Mouse (Mus musculus): ENCODE measurements around the gene Trim11. TPM values are rescaled to one million over a fixed set of nuclear protein-coding genes. Genes with fewer than 3 reads are reported as not detected.

Gene Trim11
- 20.4 TPM in 2 replicates for polyA plus RNA-seq (2014; fragmentation: Nextera tagmentation; extraction: Ambion mirVana)

DNA sequence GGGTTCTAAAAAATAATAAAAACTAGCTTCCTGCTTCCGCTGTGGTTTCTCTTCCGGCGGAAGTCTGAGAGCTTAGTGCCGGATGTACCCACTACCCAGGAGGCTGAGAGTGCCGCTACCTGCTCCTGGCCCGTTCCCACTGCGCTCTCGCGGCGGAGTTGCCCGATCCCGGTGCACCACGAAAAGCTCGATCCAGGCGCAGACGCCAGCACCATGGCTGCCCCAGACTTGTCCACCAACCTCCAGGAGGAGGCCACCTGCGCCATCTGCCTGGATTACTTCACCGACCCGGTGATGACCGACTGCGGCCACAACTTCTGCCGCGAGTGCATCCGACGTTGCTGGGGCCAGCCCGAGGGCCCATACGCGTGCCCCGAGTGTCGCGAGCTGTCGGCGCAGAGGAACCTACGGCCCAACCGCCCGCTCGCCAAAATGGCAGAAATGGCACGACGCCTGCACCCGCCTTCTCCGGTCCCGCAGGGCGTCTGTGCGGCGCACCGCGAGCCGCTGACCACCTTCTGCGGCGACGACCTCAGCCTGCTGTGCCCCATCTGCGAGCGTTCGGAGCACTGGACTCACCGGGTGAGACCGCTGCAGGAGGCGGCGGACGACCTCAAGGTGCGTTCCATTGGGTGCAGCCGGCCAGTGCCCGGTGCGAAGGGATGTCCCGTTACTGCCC lies at the start of gene Trim11:
Gene Trim11 (plus strand): TSS at position 67 of the 679 bp plus-strand sequence.
- Histone ChIP-seq H3K27ac (ENCODE audit: low read depth, low read length) (peak within 1 kb of the TSS; percentile 71), H3K4me1 (ENCODE audit: control insufficient read depth, insufficient read depth, low read length) (peaks cover 28% of the 10 kb centered on the region), H3K9ac (replicated peaks; ENCODE audit: low read depth, low read length) (peak within 1 kb of the TSS; percentile 80), H3K9me3 (ENCODE audit: control insufficient read depth, low read length) (no peaks in the 10 kb centered on the region), H3K4me2 (ENCODE audit: low read depth, low read length) (peak within 1 kb of the TSS; percentile 100), H3K27me3 (ENCODE audit: control insufficient read depth, insufficient read depth, low read length) (no peaks in the 10 kb centered on the region), H3K4me3 (ENCODE audit: low read depth, low read length) (peak within 1 kb of the TSS; percentile 98), H3K36me3 (ENCODE audit: control insufficient read depth, insufficient read depth, low read length) (peaks cover 11% of the 10 kb centered on the region)
- peak; percentile 79 for ATAC-seq (ENCODE audit: low read depth)
- under 1% methylated on average over 64 of the region's 64 CpGs for WGBS

DNA sequence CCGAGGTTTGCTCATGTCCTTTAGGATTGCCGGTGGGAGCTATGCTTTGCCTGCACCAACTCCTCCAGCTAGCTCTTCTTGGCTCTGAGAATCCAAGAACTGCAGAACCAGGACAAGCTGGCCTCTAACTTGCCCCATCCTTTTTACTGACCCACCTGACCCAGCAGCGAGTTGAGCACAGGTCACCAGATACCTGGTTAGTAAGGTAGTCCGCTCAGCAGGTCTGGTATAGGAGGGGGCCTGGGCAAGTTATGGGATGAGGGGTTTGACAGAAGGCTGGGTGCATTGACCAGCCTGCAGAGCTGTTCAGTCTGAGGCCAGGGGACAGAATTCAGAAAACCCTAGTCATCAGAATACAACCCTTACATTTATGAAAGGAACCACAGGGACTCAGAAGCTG lies 48.8 kb upstream of the Trim11 start:
- no peak overlapping the region for H3K27ac ChIP-seq (ENCODE audit: low read depth, low read length)
- H3K4me3 ChIP-seq (ENCODE audit: low read depth, low read length), result no peak overlapping the region
- no peaks in the 10 kb centered on the region for H3K9me3 ChIP-seq (ENCODE audit: control insufficient read depth, low read length)
- 77% methylated on average over 4 of the region's 4 CpGs for WGBS
- peaks cover 21% of the 10 kb centered on the region for H3K36me3 ChIP-seq (ENCODE audit: control insufficient read depth, insufficient read depth, low read length)
- no peak for ATAC-seq (ENCODE audit: low read depth)
- no peak overlapping the region for H3K4me2 ChIP-seq (ENCODE audit: low read depth, low read length)
- no peaks in the 10 kb centered on the region for H3K27me3 ChIP-seq (ENCODE audit: control insufficient read depth, insufficient read depth, low read length)
- no peak overlapping the region for H3K9ac ChIP-seq (replicated peaks; ENCODE audit: low read depth, low read length)
- no peaks in the 10 kb centered on the region for H3K4me1 ChIP-seq (ENCODE audit: control insufficient read depth, insufficient read depth, low read length)

DNA sequence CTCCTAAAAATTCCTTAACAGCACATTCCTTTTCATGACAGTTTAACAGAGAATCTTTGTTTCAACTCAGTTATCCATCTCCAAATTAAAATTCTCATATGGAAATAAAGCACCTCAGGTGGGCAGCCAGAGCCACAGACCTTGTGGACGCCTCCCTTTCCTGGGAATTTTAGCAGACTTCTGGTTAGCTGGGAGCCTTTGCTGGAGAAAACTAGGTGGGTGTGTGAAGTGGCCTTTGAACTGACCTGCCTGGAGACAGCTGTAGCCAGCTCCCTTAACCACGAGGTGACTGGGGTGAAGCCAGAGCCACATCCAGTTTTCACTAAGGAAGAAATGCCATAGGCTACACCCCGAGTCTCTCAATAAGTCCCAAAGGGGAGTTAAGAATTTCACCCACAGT lies 48.3 kb upstream of the Trim11 start:
- WGBS, result 61% methylated on average over 3 of the region's 3 CpGs
- no peaks in the 10 kb centered on the region for H3K9me3 ChIP-seq (ENCODE audit: control insufficient read depth, low read length)
- H3K36me3 ChIP-seq (ENCODE audit: control insufficient read depth, insufficient read depth, low read length), result peaks cover 26% of the 10 kb centered on the region
- no peak overlapping the region for H3K4me2 ChIP-seq (ENCODE audit: low read depth, low read length)
- H3K27ac ChIP-seq (ENCODE audit: low read depth, low read length), result no peak overlapping the region
- H3K4me3 ChIP-seq (ENCODE audit: low read depth, low read length), result no peak overlapping the region
- no peaks in the 10 kb centered on the region for H3K27me3 ChIP-seq (ENCODE audit: control insufficient read depth, insufficient read depth, low read length)
- H3K4me1 ChIP-seq (ENCODE audit: control insufficient read depth, insufficient read depth, low read length), result no peaks in the 10 kb centered on the region
- no peak for ATAC-seq (ENCODE audit: low read depth)
- no peak overlapping the region for H3K9ac ChIP-seq (replicated peaks; ENCODE audit: low read depth, low read length)

DNA sequence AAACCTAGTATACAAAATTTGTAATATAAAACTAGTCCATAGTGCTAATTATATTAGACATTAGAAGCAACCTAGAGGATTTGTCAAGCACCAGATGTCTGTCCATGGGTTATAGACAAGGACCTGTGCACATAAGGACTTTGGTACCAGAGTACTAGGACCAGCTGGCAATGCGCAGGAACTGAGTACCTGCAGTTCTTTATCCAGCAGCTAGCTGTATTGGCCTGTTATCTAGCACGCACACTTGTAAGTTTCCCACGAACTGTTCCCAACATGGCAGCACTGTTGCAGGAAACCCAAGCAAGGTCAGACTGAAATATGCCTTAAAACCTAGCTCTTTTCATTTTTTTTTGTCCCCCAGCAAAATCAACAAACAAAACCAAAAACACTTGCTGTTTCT lies 47.6 kb upstream of the Trim11 start:
- 93% methylated on average over 3 of the region's 3 CpGs for WGBS
- Histone ChIP-seq H3K36me3 (ENCODE audit: control insufficient read depth, insufficient read depth, low read length) (peaks cover 26% of the 10 kb centered on the region), H3K9ac (replicated peaks; ENCODE audit: low read depth, low read length) (no peak overlapping the region), H3K9me3 (ENCODE audit: control insufficient read depth, low read length) (no peaks in the 10 kb centered on the region), H3K27me3 (ENCODE audit: control insufficient read depth, insufficient read depth, low read length) (no peaks in the 10 kb centered on the region), H3K4me1 (ENCODE audit: control insufficient read depth, insufficient read depth, low read length) (no peaks in the 10 kb centered on the region), H3K4me2 (ENCODE audit: low read depth, low read length) (no peak overlapping the region), H3K27ac (ENCODE audit: low read depth, low read length) (no peak overlapping the region), H3K4me3 (ENCODE audit: low read depth, low read length) (no peak overlapping the region)
- ATAC-seq (ENCODE audit: low read depth), result no peak

DNA sequence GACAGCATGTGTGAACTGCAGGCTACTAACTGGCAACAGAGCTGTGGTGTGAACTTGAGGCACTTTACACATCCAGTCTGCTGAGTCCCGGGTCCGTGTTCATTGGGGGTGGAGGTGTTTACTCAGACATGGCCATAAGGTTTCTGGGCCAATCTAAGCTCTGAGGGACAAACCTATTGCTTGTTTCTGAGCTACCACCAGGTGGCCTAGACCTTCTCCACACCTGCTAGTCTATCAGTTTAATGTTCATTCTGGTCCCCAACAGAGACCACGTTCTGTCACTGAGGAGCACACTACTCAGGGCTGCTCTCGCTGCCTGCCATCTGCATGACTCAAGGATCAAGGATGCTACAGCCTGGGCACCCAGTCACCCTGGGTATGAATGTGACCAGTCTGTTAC lies 46.3 kb upstream of the Trim11 start:
- Histone ChIP-seq H3K4me3 (ENCODE audit: low read depth, low read length) (no peak overlapping the region), H3K27me3 (ENCODE audit: control insufficient read depth, insufficient read depth, low read length) (no peaks in the 10 kb centered on the region), H3K9me3 (ENCODE audit: control insufficient read depth, low read length) (no peaks in the 10 kb centered on the region), H3K9ac (replicated peaks; ENCODE audit: low read depth, low read length) (no peak overlapping the region), H3K4me2 (ENCODE audit: low read depth, low read length) (no peak overlapping the region), H3K36me3 (ENCODE audit: control insufficient read depth, insufficient read depth, low read length) (peaks cover 31% of the 10 kb centered on the region), H3K4me1 (ENCODE audit: control insufficient read depth, insufficient read depth, low read length) (peaks cover 7% of the 10 kb centered on the region), H3K27ac (ENCODE audit: low read depth, low read length) (no peak overlapping the region)
- WGBS, result 78% methylated on average over 4 of the region's 4 CpGs
- no peak for ATAC-seq (ENCODE audit: low read depth)

DNA sequence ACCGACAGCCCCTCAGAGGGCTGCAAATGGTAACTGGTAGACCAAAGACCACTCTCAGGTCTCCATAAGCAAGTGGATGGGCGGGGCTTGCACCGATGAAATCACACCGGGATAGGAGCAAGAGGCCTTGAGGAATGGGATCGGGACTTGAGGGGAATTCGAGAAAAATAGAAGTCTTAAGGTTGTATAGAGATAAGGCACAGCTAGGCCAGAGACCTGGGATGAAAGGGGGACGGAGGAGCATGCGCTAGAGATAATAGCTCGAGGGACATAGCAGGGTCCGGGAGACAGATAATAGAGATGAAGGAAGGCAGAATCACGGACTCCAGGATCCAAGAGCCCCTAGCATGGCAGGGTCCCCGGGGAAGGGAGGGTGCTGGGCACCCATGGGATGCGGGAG lies 40.0 kb upstream of the Trim11 start:
- WGBS, result under 1% methylated on average over 12 of the region's 13 CpGs
- H3K27ac ChIP-seq (ENCODE audit: low read depth, low read length), result peak overlapping the region; percentile 94
- peak overlapping the region; percentile 89 for H3K4me2 ChIP-seq (ENCODE audit: low read depth, low read length)
- H3K9me3 ChIP-seq (ENCODE audit: control insufficient read depth, low read length), result no peaks in the 10 kb centered on the region
- ATAC-seq (ENCODE audit: low read depth), result no peak
- H3K4me3 ChIP-seq (ENCODE audit: low read depth, low read length), result peak overlapping the region; percentile 96
- H3K4me1 ChIP-seq (ENCODE audit: control insufficient read depth, insufficient read depth, low read length), result peaks cover 23% of the 10 kb centered on the region
- H3K36me3 ChIP-seq (ENCODE audit: control insufficient read depth, insufficient read depth, low read length), result peaks cover 21% of the 10 kb centered on the region
- H3K9ac ChIP-seq (replicated peaks; ENCODE audit: low read depth, low read length), result peak overlapping the region; percentile 93
- no peaks in the 10 kb centered on the region; the same call in 1 of the 2 replicates for H3K27me3 ChIP-seq (ENCODE audit: control insufficient read depth, insufficient read depth, low read length)

DNA sequence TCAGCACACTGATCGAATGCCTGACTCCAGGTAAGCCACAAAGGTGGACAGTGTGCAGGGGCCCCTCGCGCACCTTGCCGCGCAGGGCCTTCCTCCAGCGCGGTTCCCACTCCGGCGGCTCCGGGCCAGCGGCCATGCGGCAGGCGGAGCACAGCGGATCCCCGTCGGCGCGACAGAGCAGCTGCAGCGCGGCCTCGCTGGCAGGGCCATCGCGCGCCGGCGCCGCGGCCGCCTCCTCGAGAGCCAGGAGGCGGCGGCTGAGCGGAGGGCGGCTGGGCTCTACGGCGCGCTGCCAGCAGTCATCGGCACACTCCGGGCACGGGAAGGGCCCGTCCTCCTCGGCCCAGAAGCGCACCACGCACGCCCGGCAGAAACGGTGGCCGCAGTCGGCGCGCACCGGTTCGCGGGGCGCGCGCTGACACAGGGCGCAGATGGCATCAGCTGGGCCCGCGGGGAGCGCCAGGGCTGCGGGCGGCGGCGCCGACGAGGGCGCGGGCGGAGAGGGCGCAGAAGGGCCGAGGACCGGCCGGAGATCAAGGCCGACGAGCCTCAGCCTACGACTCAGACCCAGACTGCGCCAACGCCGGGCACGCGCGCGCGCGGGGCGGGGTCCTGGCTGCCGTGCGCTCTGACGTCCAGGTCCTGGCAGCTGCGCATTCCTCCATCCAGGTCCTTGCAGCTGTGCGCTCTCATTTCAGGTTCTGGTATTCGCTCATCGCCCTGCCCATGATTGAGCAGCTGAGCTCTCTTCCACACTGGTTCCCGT lies 39.4 kb upstream of the Trim11 start, which contains the start of gene Rnf187:
Gene Rnf187 (minus strand): TSS at position 595 of the 766 bp plus-strand sequence.
- peaks cover 27% of the 10 kb centered on the region for H3K4me1 ChIP-seq (ENCODE audit: control insufficient read depth, insufficient read depth, low read length)
- peak within 1 kb of the TSS; percentile 89 for H3K4me2 ChIP-seq (ENCODE audit: low read depth, low read length)
- peaks cover 15% of the 10 kb centered on the region; the same call in 1 of the 2 replicates for H3K36me3 ChIP-seq (ENCODE audit: control insufficient read depth, insufficient read depth, low read length)
- no peaks in the 10 kb centered on the region; the same call in 1 of the 2 replicates for H3K27me3 ChIP-seq (ENCODE audit: control insufficient read depth, insufficient read depth, low read length)
- H3K27ac ChIP-seq (ENCODE audit: low read depth, low read length), result peak within 1 kb of the TSS; percentile 94
- H3K9me3 ChIP-seq (ENCODE audit: control insufficient read depth, low read length), result no peaks in the 10 kb centered on the region
- H3K4me3 ChIP-seq (ENCODE audit: low read depth, low read length), result peak within 1 kb of the TSS; percentile 96
- peak; percentile 97 for ATAC-seq (ENCODE audit: low read depth)
- under 1% methylated on average over 78 of the region's 95 CpGs for WGBS
- peak within 1 kb of the TSS; percentile 93 for H3K9ac ChIP-seq (replicated peaks; ENCODE audit: low read depth, low read length)

DNA sequence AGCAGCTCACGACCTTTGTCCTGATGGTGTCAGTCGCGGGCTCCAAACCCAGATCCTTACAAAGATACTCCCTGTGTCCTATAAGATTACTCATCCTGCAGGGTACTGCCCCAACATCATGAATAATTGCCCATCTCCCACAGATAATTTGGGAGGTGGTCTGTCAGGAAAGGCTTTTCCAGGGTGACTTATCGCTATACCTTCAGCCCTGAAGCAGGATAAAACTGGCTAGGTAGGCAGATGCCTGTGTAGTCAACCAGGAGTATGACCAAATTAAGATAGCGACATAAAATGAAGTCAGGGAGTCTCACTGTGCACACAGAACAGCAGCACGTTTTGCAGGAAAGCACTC lies 38.8 kb upstream of the Trim11 start:
- H3K27me3 ChIP-seq (ENCODE audit: control insufficient read depth, insufficient read depth, low read length), result no peaks in the 10 kb centered on the region; the same call in 1 of the 2 replicates
- peaks cover 10% of the 10 kb centered on the region; the same call in 1 of the 2 replicates for H3K36me3 ChIP-seq (ENCODE audit: control insufficient read depth, insufficient read depth, low read length)
- H3K9ac ChIP-seq (replicated peaks; ENCODE audit: low read depth, low read length), result peak overlapping the region; percentile 93
- 13% methylated on average over 6 of the region's 6 CpGs for WGBS
- ATAC-seq (ENCODE audit: low read depth), result peak; percentile 46
- peak overlapping the region; percentile 89 for H3K4me2 ChIP-seq (ENCODE audit: low read depth, low read length)
- H3K4me3 ChIP-seq (ENCODE audit: low read depth, low read length), result peak overlapping the region; percentile 96
- peak overlapping the region; percentile 94 for H3K27ac ChIP-seq (ENCODE audit: low read depth, low read length)
- H3K4me1 ChIP-seq (ENCODE audit: control insufficient read depth, insufficient read depth, low read length), result peaks cover 29% of the 10 kb centered on the region
- H3K9me3 ChIP-seq (ENCODE audit: control insufficient read depth, low read length), result no peaks in the 10 kb centered on the region

DNA sequence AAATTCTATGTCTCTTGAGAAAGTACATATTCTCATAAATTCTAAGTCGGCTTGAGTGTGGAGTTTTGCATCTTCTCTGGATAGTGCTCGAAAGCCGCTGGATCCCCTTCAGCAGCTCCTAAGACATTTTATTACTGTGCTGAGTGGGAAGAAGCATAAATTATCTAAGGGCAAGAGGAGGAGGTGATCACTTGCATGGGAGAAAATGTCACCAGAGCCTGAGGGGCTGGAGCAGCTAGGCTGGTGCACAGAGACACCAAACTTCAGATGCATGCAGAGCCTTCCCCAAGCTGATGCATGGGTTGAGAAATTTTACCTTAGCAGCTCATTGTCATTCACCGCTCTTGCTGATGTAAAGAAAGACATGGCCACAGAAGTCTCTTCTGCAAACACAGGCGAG lies 33.8 kb upstream of the Trim11 start:
- no peaks in the 10 kb centered on the region for H3K27me3 ChIP-seq (ENCODE audit: control insufficient read depth, insufficient read depth, low read length)
- no peaks in the 10 kb centered on the region for H3K36me3 ChIP-seq (ENCODE audit: control insufficient read depth, insufficient read depth, low read length)
- H3K4me2 ChIP-seq (ENCODE audit: low read depth, low read length), result no peak overlapping the region
- no peak for ATAC-seq (ENCODE audit: low read depth)
- H3K4me1 ChIP-seq (ENCODE audit: control insufficient read depth, insufficient read depth, low read length), result peaks cover 8% of the 10 kb centered on the region; the same call in 1 of the 2 replicates
- WGBS, result 60% methylated on average over 5 of the region's 5 CpGs
- peak overlapping the region; percentile 16; the same call in 1 of the 2 replicates for H3K27ac ChIP-seq (ENCODE audit: low read depth, low read length)
- no peak overlapping the region for H3K4me3 ChIP-seq (ENCODE audit: low read depth, low read length)
- no peak overlapping the region; the same call in 1 of the 2 replicates for H3K9ac ChIP-seq (replicated peaks; ENCODE audit: low read depth, low read length)
- no peaks in the 10 kb centered on the region for H3K9me3 ChIP-seq (ENCODE audit: control insufficient read depth, low read length)

All from neural tube, embryonic 14.5 days (tissue).